ENCODE assay signal across 20 mouse cellular contexts in the genomic region with DNA sequence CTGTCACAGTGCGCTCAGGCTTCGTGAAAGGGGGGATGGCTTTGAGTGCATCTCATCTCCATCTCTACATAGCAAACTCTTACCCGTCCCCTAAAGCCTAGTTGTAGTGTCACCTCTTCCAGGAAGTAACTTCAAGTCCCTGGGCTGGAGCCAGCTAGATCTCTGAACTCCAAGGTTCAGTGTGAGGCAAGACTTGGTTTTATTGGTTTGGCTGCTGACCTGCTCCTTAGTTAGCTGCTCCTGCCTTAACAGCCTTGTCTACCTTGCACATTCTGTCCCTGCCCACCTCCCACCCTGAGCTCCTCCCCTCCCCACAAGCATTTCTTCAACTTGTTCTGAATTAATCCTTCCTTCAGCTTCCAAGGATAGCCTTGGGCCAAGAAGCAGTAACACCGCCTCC.
DNase-seq lines count a peak whose midpoint lies in the region; ATAC-seq and TF ChIP-seq lines count a peak whose summit lies in the region.
"Had no signal": no experiment of that assay in that cellular context is flagged by ENCODE, and none has a peak within 500 bp of the region (broad histone marks: within the 10 kb centered on the region; RNA-seq: fewer than 3 reads in every experiment).

No protein-coding gene starts in this region.

- peak; percentile 84 for DNase-seq in kidney, adult 11 months
- DNase-seq in lung, adult 2 months: peak; percentile 11
- DNase-seq in lung, postnatal 25 days (ENCODE audit: low spot score): no peak
- peak; percentile 95 for DNase-seq in large intestine, adult 2 months (ENCODE audit: low read depth, low spot score)
- no peak for DNase-seq in gastrocnemius, postnatal 4 days (ENCODE audit: low spot score in 2 of 2)
- no peak for DNase-seq in heart, embryonic 10.5 days (ENCODE audit: low spot score)
- DNase-seq: cerebellum, adult 8-10 months; forebrain, postnatal 0 days; gastrocnemius, postnatal 10 days; layer of hippocampus, adult 9-11 months; right cerebral cortex, postnatal 25 days; thymus, postnatal 25 days had no signal

- no peak for TF ChIP-seq POLR2A in lung, adult 2 months (IDR thresholded peaks at IDR 0.05; ENCODE audit: borderline replicate concordance, extremely low read depth, low read depth, low read length)

- 74% methylated on average over 4 of the region's 4 CpGs for WGBS in kidney, embryonic 16.5 days
- WGBS in lung, adult 2 months: 76% methylated on average over 4 of the region's 4 CpGs
- WGBS in intestine, embryonic 15.5 days: 75% methylated on average over 4 of the region's 4 CpGs
- 54% methylated on average over 4 of the region's 4 CpGs for WGBS in large intestine, adult 2 months
- WGBS in heart, embryonic 10.5 days: 91% methylated on average over 4 of the region's 4 CpGs

- no peak for TF ChIP-seq CTCF in lung, adult 2 months (IDR thresholded peaks at IDR 0.05; ENCODE audit: insufficient read depth, low read length)

- ATAC-seq in kidney, embryonic 16.5 days (ENCODE audit: low FRiP score, low TSS enrichment): no peak
- peak; percentile 71 for ATAC-seq in intestine, embryonic 15.5 days
- ATAC-seq: forebrain, postnatal 0 days; inflammation-experienced regulatory T-cells, adult 6 months had no signal

- no peak overlapping the region for H3K4me3 ChIP-seq in kidney, embryonic 16.5 days (ENCODE audit: low read length)
- H3K4me3 ChIP-seq in lung, adult 2 months (replicated peaks; ENCODE audit: extremely low read depth, low read depth, low read length): no peak overlapping the region
- H3K4me3 ChIP-seq in intestine, embryonic 15.5 days (replicated peaks): no peak overlapping the region
- H3K4me3 ChIP-seq in heart, embryonic 10.5 days: no peak overlapping the region
- H3K4me3 ChIP-seq: embryonic facial prominence, embryonic 12.5 days; hindbrain, embryonic 12.5 days; limb, embryonic 13.5 days; neural tube, embryonic 13.5 days had no signal

- 0 out of 2 replicates have a peak, but pooled peaks cover 6% of the 10 kb centered on the region for H3K9me3 ChIP-seq in kidney, embryonic 16.5 days (ENCODE audit: low read length)
- H3K9me3 ChIP-seq in intestine, embryonic 15.5 days: no peaks in the 10 kb centered on the region
- H3K9me3 ChIP-seq in heart, embryonic 10.5 days: no peaks in the 10 kb centered on the region
- H3K9me3 ChIP-seq: embryonic facial prominence, embryonic 12.5 days; neural tube, embryonic 13.5 days had no signal

- no peak overlapping the region for H3K27ac ChIP-seq in kidney, embryonic 16.5 days (ENCODE audit: low read length)
- no peak overlapping the region for H3K27ac ChIP-seq in intestine, embryonic 15.5 days
- no peak overlapping the region for H3K27ac ChIP-seq in heart, embryonic 10.5 days
- H3K27ac ChIP-seq: embryonic facial prominence, embryonic 12.5 days; hindbrain, embryonic 12.5 days; limb, embryonic 13.5 days; neural tube, embryonic 13.5 days had no signal

- H3K9ac ChIP-seq in kidney, embryonic 16.5 days (replicated peaks; ENCODE audit: low read length): no peak overlapping the region
- H3K9ac ChIP-seq in intestine, embryonic 15.5 days: no peak overlapping the region
- H3K9ac ChIP-seq: embryonic facial prominence, embryonic 12.5 days; forebrain, postnatal 0 days; hindbrain, embryonic 12.5 days; limb, embryonic 13.5 days; neural tube, embryonic 13.5 days had no signal

- no peak overlapping the region for H3K4me2 ChIP-seq in kidney, embryonic 16.5 days (replicated peaks; ENCODE audit: low read depth, low read length)
- no peak overlapping the region for H3K4me2 ChIP-seq in intestine, embryonic 15.5 days (replicated peaks)
- H3K4me2 ChIP-seq: embryonic facial prominence, embryonic 12.5 days; hindbrain, embryonic 12.5 days; limb, embryonic 13.5 days; midbrain, embryonic 11.5 days; neural tube, embryonic 13.5 days had no signal

- no peaks in the 10 kb centered on the region for H3K27me3 ChIP-seq in kidney, embryonic 16.5 days (ENCODE audit: insufficient read depth, low read length)
- no peaks in the 10 kb centered on the region for H3K27me3 ChIP-seq in intestine, embryonic 15.5 days (replicated peaks)
- H3K27me3 ChIP-seq in heart, embryonic 10.5 days (ENCODE audit: insufficient read depth, poor library complexity, severe bottlenecking): no peaks in the 10 kb centered on the region
- H3K27me3 ChIP-seq: embryonic facial prominence, embryonic 12.5 days; hindbrain, embryonic 12.5 days; limb, embryonic 13.5 days; neural tube, embryonic 13.5 days had no signal

- H3K4me1 ChIP-seq in kidney, embryonic 16.5 days (ENCODE audit: insufficient read depth, low read length): peaks cover 7% of the 10 kb centered on the region
- peaks cover 9% of the 10 kb centered on the region for H3K4me1 ChIP-seq in lung, adult 2 months (ENCODE audit: control insufficient read depth, insufficient read depth, low read length)
- H3K4me1 ChIP-seq in intestine, embryonic 15.5 days (replicated peaks): peaks cover 9% of the 10 kb centered on the region
- H3K4me1 ChIP-seq in heart, embryonic 10.5 days: peaks cover 10% of the 10 kb centered on the region
- H3K4me1 ChIP-seq: embryonic facial prominence, embryonic 12.5 days; neural tube, embryonic 13.5 days had no signal

- no peaks in the 10 kb centered on the region for H3K36me3 ChIP-seq in kidney, embryonic 16.5 days (ENCODE audit: insufficient read depth, low read length)
- no peaks in the 10 kb centered on the region for H3K36me3 ChIP-seq in intestine, embryonic 15.5 days
- H3K36me3 ChIP-seq in heart, embryonic 10.5 days: no peaks in the 10 kb centered on the region
- H3K36me3 ChIP-seq: embryonic facial prominence, embryonic 12.5 days; hindbrain, embryonic 12.5 days; limb, embryonic 13.5 days; neural tube, embryonic 13.5 days had no signal

Comparison
In these comparisons a context has a peak if more than half of its experiments do, and no peak if none do; other contexts are left out.
1. DNase-seq: peak in kidney, adult 11 months (single experiment), lung, adult 2 months (single experiment) and large intestine, adult 2 months (single experiment); none in lung, postnatal 25 days (single experiment), gastrocnemius, postnatal 4 days (0 of 2) and heart, embryonic 10.5 days (single experiment).